Mouse (Mus musculus) adrenal gland, postnatal 4 days (tissue): ENCODE data around the gene Ndufa5. TPM values are rescaled to one million over a fixed set of nuclear protein-coding genes. Genes with fewer than 3 reads are reported as not detected.

Experiments used
- DNase-seq, 2 experiments: peaks; one replicate each; pipeline ENCODE4 v3.0.0; 2021 to 2022; ENCODE audit warnings: low spot score in 2 of 2, mixed read lengths in 2 of 2
- total RNA-seq, 2 experiments: library from RNA; stranded (reverse); gene quantifications; 2 replicates each; pipeline ENCODE4 v1.2.3; 2021

The Ndufa5 gene
- total RNA-seq, 2 experiments from 2014 or later, result 226 to 253 TPM

- DNase-seq, result no peak
These were observed 2.4 kb upstream of the Ndufa5 start for GRCm38 (mm10) chr6:24530166-24530565.

- DNase-seq, result no peak
These were observed 141 bp upstream of the Ndufa5 start, which contains the start of gene Asb15 for GRCm38 (mm10) chr6:24528064-24528243. Gene Asb15 (plus strand): TSS chr6:24528144.

- DNase-seq, result no peak
These were observed 2.1 kb downstream of the Ndufa5 start for GRCm38 (mm10) chr6:24525705-24526104.

GRCm38 (mm10) chr6:24516197-24516596, 11.6 kb downstream of the Ndufa5 start:
- DNase-seq, result no peak

- DNase-seq, result peak in 1 of 2 experiments; percentile 18
These were observed 13.1 kb downstream of the Ndufa5 start, which contains the start of gene Iqub for GRCm38 (mm10) chr6:24514552-24515284. Gene Iqub (minus strand): TSS chr6:24515067.

- DNase-seq, result no peak
These were observed 23.7 kb downstream of the Ndufa5 start for GRCm38 (mm10) chr6:24504141-24504540.

- DNase-seq, result no peak
These were observed 37.5 kb downstream of the Ndufa5 start for GRCm38 (mm10) chr6:24490341-24490740.

GRCm38 (mm10) chr6:24486530-24486929, 41.3 kb downstream of the Ndufa5 start:
- DNase-seq, result no peak

- DNase-seq, result no peak
These were observed 57.2 kb downstream of the Ndufa5 start for GRCm38 (mm10) chr6:24470571-24471132.

GRCm38 (mm10) chr6:24470135-24470534, 57.7 kb downstream of the Ndufa5 start:
- DNase-seq, result no peak

Other genes with a start within 250 kb of the Ndufa5 start
- gene Iqub, start 12.9 kb downstream of the Ndufa5 start, total RNA-seq, result under 1 TPM; 0.34 to 0.51 TPM
- under 1 TPM in 1 of 2 experiments, not detected in 1; 0.28 TPM for gene Asb15, start 131 bp upstream of the Ndufa5 start, total RNA-seq
- gene Lmod2, start 69.7 kb upstream of the Ndufa5 start, total RNA-seq, result 1 to 10 TPM; 1.8 to 8.0 TPM
- 10 to 100 TPM; 58.2 to 67.7 TPM for gene Wasl, start 137.0 kb upstream of the Ndufa5 start, total RNA-seq
- gene Hyal6, start 205.2 kb upstream of the Ndufa5 start, total RNA-seq, result not detected
- not detected for gene Hyal4, start 220.3 kb upstream of the Ndufa5 start, total RNA-seq